Mouse (Mus musculus): ENCODE results near the gene Grin2a.

DNA sequence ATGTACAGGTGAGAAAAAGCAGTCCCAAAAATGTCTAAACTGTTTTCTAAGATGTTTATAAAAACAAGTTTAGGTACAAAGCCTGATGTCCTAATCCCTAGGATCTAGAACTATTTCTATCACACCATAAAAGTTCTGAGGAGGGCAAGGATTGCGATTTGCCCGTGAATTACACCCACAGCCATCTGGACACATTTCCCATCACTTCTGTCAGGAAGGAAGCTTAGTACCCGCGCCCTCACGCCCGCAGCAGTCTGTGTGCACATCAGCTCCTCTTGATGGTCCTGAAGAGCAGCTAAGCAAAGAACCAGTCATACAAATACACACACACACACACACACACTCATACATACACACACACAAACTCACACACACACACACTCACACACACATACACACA lies 252.9 kb downstream of the Grin2a start:
- no peak for TF ChIP-seq CTCF (IDR thresholded peaks at IDR 0.05; ENCODE audit: low read depth)
- no peak for TF ChIP-seq EP300 (IDR thresholded peaks at IDR 0.05; ENCODE audit: low read depth)

All from liver, embryonic 14.5 days (tissue).